Mouse (Mus musculus): Measurements from ENCODE around the gene Sco1.
"Not testable (repeated sequence)": the region's sequence is repeated elsewhere in the genome, so short reads cannot be mapped to it uniquely, and the experiment has no call there.

Sco1 gene

DNA sequence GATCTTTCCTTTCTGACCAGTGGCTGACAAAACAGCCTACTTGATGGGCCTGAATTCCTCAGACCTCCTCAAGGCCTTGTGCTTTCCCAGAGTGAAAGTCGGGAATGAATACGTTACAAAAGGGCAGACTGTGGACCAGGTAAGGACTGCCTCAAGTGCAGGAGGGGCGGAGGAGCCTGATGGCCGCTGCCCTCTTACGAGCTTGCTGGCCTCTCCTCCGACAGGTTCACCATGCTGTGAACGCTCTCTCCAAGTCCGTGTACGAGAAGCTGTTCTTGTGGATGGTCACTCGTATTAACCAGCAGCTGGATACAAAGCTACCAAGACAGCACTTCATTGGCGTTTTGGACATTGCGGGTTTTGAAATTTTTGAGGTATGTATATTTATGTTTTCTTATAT lies 34.8 kb downstream of the Sco1 start:
- DNase-seq: no peak

DNA sequence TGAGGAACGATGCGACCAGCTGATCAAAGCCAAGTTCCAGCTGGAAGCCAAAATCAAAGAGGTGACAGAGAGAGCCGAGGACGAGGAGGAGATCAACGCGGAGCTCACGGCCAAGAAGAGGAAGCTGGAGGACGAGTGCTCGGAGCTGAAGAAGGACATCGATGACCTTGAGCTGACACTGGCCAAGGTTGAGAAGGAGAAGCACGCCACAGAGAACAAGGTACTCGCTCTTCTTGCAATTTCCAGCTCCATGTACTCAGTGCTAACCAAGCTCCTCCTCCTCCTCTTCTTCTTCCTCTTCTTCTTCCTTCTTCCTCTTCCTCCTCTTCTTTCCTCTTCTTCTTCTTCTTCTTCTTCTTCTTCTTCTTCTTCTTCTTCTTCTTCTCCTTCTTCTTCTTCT lies 39.9 kb downstream of the Sco1 start:
- not testable (repeated sequence) for DNase-seq

GRCm38 (mm10) chr11:67093201-67093600 lies 40.7 kb downstream of the Sco1 start:
- DNase-seq: no peak

GRCm38 (mm10) chr11:67093652-67094051 lies 41.2 kb downstream of the Sco1 start:
- no peak for DNase-seq

DNA sequence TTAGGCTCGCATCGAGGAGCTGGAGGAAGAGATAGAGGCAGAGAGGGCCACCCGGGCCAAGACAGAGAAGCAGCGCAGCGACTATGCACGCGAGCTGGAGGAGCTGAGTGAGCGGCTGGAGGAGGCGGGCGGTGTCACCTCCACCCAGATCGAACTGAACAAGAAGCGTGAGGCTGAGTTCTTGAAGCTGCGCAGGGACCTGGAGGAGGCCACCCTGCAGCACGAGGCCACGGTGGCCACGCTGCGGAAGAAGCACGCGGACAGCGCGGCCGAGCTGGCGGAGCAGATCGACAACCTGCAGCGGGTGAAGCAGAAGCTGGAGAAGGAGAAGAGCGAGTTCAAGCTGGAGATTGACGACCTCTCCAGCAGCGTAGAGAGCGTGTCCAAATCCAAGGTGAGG lies 42.0 kb downstream of the Sco1 start:
- no peak for DNase-seq

GRCm38 (mm10) chr11:67097709-67098108 lies 45.2 kb downstream of the Sco1 start:
- no peak for DNase-seq

- DNase-seq: peak; percentile 51
These were observed 46.0 kb downstream of the Sco1 start for GRCm38 (mm10) chr11:67098427-67098826.

GRCm38 (mm10) chr11:67099241-67099640 lies 46.8 kb downstream of the Sco1 start:
- DNase-seq: no peak

GRCm38 (mm10) chr11:67100169-67100568 lies 47.7 kb downstream of the Sco1 start:
- no peak for DNase-seq

- peak; percentile 45 for DNase-seq
These were observed 49.2 kb downstream of the Sco1 start for GRCm38 (mm10) chr11:67101713-67102112.

DNA sequence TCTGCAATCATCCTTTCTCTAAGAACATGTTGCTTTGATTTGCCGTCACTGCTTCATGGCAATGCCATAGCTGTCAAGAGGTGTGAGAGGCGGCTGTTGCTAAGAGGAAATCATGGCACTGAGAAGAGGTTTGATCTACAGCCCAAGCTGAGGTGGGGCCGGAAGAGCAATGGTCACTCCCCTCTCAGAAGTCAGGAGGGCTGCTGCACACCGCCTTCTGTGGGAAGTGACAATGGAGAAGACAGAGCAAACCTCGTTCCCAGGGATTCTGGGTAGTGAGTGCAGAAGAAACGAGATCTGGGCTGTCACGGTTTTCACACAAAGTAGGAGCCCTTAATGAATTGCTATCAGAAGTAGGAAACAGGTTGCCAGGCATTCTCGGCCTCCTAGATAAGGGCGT lies 50.8 kb downstream of the Sco1 start:
- DNase-seq: no peak

DNA sequence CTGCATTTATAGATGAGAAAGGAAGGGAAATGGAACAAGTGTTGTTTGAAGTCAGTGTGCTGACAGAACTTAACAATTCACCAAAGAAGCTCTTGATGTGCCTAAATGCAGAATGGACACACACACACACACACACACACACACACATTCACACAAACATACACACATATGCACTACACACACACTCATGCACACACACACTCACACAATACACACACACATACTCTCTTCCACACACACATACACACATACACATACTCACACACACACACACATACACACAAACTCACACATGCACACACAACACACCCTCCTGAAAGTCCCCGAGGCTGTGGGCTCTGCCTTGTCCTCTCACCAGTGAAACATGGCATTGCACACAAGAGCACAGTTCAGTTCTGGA lies 51.8 kb downstream of the Sco1 start:
- DNase-seq: no peak

GRCm38 (mm10) chr11:67104714-67105113 lies 52.2 kb downstream of the Sco1 start:
- DNase-seq: no peak

DNA sequence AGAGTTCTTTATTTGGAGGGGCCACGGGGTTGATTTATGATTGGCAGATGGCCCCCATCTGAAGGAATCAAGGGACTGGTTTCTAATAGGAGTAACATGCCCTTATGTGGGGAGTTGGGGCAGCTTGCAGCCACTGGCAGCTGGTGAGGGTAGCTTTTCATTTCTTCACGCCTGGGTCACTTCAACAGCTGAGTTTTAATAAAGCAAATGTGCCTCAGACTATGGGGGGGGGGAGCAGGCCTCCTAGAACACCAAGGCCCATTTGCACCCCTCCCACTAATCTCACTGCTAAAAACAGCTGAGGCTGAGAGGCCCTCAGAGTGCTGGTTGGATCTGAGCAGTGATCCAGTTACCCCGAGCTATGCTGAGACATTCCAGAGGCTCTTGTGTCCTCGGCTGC lies 53.2 kb downstream of the Sco1 start:
- no peak for DNase-seq

- no peak for DNase-seq
These were observed 54.5 kb downstream of the Sco1 start for GRCm38 (mm10) chr11:67106973-67107372.

GRCm38 (mm10) chr11:67110168-67110948 lies 57.9 kb downstream of the Sco1 start:
- peak; percentile 77 for DNase-seq

DNA sequence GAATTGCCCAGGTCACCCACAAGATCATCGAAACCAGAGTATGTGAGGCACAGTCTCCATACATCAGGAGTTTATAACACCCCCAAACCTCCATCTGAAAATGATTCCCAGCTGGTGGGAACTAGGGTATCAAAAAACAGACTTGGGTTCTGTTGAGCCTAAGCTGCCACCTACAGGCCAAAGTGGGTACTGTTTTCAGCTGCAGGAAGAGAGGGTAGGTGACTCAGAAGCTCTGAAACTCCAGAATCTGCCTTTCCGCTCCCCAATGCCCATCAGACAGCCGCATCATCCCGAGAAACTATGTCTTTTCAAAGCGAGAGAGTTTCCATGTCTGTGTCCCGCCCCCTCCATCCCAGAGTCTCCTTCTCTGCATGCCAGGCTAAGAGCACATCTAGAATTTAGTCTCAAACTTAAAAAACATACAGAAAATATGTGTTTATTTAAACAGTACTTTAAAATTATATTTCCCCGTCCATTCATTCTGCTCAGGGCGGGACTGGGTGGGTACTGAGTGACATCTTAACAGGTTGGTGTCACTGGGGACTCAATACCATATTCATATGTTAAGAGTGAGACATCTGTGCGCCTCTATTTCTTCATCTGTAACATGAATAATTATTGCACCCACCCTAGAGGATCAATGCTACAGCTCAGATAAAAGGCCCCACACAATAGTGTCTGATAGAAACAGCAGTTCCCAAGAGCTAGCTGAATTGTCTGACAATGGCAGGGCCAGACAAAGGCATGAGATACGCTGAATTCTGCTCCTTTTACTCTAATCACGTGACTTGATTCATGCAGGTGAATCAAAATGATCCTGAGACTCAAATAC lies 59.8 kb downstream of the Sco1 start:
- peak; percentile 58 for DNase-seq

- DNase-seq: peak; percentile 67
These were observed 60.4 kb downstream of the Sco1 start for GRCm38 (mm10) chr11:67112851-67113202.

DNA sequence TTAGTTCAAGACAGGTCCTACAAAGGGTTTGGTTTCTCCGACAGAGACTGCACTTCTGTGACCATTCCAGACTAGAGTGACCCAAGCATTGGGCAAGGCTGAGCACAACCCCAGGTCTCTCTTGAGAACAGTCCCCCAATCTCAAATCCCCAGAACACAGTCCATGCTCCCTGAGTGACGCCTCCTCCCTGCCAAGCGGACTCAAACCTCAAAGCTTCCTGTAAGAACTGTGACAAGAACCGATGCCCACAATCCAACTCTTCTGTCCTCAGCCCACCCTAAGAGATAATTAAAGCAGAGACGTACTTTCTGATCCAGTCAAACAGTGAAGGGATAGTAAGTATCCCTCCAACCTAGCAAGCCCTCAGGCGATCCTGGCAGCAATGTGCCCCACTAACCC lies 60.9 kb downstream of the Sco1 start:
- no peak for DNase-seq

- no peak for DNase-seq
These were observed 61.8 kb downstream of the Sco1 start for GRCm38 (mm10) chr11:67114261-67114660.

DNA sequence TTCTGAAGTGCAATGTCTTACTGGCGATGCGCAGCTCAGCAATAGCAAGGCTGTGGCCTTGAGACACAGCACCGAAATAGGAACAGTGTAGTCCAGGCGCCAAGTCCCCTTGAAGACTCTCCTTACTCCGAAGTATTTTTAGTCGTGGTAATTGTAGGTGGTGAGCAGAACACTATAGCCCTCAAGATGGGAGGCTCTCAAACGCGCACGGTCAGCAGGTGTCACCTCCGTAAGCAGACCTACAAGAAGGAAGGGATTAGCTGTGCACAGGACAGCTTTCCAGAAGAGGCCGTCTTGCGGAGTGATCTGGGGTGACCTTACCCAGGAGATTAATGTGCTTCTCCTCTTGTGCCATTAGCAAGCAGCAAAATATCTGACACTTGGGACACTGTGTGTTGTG lies 62.4 kb downstream of the Sco1 start:
- DNase-seq: no peak

All from right cerebral cortex, postnatal 25 days (tissue).